Mouse (Mus musculus) kidney, embryonic 15.5 days (tissue): ENCODE results near the gene Il11ra1. TPM values are rescaled to one million over a fixed set of nuclear protein-coding genes. Genes with fewer than 3 reads are reported as not detected.

Source experiments
- ATAC-seq: fragments of 200-750 bp; cut with Nextera tagmentation; replicated peaks from 2 replicates; pipeline ENCODE4 v1.8.0; 2017; ENCODE audit warnings: moderate TSS enrichment; ENCODE audit not compliant: low FRiP score
- H3K27ac ChIP-seq: fragments of 300-500 bp; sonication (generic); 2 replicates; pipeline ENCODE4 v1.5.1; 2015; ENCODE audit warnings: mild to moderate bottlenecking, inconsistent platforms
- H3K27me3 ChIP-seq: fragments of 300-500 bp; sonication (generic); 2 replicates; pipeline ENCODE4 v1.6.1; 2015; ENCODE audit warnings: inconsistent platforms
- H3K36me3 ChIP-seq: fragments of 300-500 bp; sonication (generic); 2 replicates; pipeline ENCODE4 v1.6.1; 2015; ENCODE audit warnings: inconsistent platforms
- H3K4me1 ChIP-seq: fragments of 300-500 bp; sonication (generic); 2 replicates; pipeline ENCODE4 v1.6.1; 2015; ENCODE audit warnings: inconsistent platforms
- H3K4me2 ChIP-seq: fragments of 300-500 bp; sonication (generic); 2 replicates; pipeline ENCODE4 v1.6.1; 2015; ENCODE audit warnings: moderate library complexity, mild to moderate bottlenecking, inconsistent platforms
- H3K4me3 ChIP-seq: fragments of 300-500 bp; sonication (generic); replicated peaks from 2 replicates; pipeline ENCODE4 v1.5.1; 2015; ENCODE audit warnings: mild to moderate bottlenecking, inconsistent platforms
- H3K9ac ChIP-seq: fragments of 300-500 bp; sonication (generic); 2 replicates; pipeline ENCODE4 v1.6.1; 2015; ENCODE audit warnings: mild to moderate bottlenecking, inconsistent platforms
- H3K9me3 ChIP-seq: fragments of 300-500 bp; sonication (generic); replicated peaks from 2 replicates; pipeline ENCODE4 v1.6.1; 2016; ENCODE audit warnings: inconsistent platforms
- WGBS: fragments of 180-500 bp; shearing (Covaris S2); methylation state at CpG from one replicate; pipeline ENCODE4 v1.1.7; 2015; ENCODE audit warnings: mixed read lengths; 5-methylcytosine and 5-hydroxymethylcytosine counted together
- polyA plus RNA-seq: library from polyadenylated mRNA; unstranded; fragments of >200 nt; fragmentation: Nextera tagmentation; extraction: Ambion mirVana; gene quantifications from 2 replicates; pipeline ENCODE4 v1.2.1, GENCODE M21; 2015

The Il11ra1 gene
- polyA plus RNA-seq, 1 experiment from 2014 or later: 157 TPM

DNA sequence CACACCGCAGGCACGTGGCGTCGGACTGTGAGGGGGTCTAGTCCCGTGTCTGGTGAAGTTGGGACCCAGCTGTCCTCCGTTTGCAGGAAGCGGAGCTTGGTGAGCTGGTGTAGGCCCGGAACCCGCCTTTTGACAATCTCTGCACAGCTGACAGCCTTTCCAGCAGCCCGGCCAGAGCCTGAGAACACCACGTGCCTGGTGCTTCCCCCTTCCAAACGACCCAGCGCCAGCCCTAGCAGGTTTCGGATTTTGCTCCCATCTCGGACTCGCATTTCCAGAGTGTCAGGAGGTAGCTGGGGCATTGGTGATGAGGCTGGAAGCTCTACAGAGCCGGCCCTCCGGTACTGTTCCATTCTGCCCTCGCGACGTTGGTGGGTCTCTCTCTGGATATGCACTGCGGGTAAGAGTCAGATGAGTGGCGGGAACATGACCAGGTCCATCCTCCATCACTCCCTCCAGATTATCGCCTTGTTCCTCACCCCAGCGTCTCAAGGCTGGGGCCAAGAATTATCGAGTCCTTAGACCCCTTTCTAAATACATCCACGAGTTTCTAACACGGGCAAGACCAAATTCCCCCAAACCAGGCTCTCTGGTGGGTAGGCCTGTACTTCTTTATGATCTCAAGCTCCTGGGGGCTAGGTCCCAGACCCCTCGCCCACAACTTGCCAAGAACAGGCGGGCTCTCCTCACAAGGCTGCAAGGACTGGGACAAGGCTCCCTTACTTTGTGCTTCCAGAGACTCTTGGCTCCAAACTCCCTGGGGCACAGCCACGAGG, 12.8 kb downstream of the Il11ra1 start:
- Histone ChIP-seq H3K4me2 (peak overlapping the region; percentile 91), H3K27ac (peak overlapping the region; percentile 73; the same call in 1 of the 2 replicates), H3K36me3 (peaks cover 39% of the 10 kb centered on the region), H3K4me3 (peak overlapping the region; percentile 73), H3K9ac (peak overlapping the region; percentile 90), H3K4me1 (peaks cover 33% of the 10 kb centered on the region), H3K27me3 (no peaks in the 10 kb centered on the region), H3K9me3 (no peaks in the 10 kb centered on the region)
- WGBS: 39% methylated on average over 31 of the region's 31 CpGs
- ATAC-seq: peak; percentile 17

DNA sequence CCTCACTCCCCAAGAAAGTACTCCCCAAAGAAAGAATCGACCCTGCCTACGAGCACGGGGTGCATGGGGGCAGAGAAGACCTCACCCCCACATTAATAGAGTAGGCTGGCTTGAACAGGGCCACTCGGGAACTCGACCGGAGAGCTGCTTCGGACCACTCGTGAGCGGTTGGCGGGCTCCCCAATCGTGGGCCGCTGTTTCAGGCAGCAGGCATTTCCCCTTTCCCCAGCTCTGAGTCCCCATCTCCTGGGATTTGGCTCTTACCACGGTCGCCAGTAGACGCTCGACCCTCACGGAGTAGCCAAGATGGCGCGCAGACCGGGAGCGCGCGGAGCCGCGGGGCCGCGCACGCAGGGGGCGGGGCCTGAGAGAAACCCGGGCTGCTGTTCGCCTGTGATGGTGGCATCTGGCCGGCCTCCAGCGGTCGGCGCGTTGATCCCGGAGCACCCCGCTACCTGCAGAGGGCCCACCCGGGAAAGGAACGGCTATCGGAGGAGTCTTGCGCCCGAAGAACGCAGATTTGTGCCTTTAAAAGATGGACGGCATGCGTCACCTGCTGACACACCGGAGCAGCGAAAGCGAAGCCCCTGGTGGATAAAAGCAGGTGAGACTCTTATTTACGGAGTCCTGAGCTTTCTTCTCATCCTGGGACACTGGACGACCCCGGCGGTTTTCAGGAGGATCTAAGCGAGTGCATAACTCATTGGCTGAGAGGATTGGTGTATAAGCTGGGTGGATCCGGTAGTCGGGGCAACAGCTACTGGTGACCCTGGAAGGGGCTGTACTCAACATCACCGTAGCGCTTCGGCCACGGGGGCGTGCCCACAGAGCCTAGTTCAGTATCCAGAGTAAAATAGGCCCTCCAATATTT, 13.6 kb downstream of the Il11ra1 start, which contains the start of gene Rpp25l:
Gene Rpp25l, minus strand, starts transcription at position 338 of the 871 bp plus-strand sequence.
- peak within 1 kb of the TSS; percentile 90 for H3K9ac ChIP-seq
- H3K4me3 ChIP-seq: peak within 1 kb of the TSS; percentile 73
- H3K27me3 ChIP-seq: no peaks in the 10 kb centered on the region
- peak within 1 kb of the TSS; percentile 91 for H3K4me2 ChIP-seq
- H3K4me1 ChIP-seq: peaks cover 26% of the 10 kb centered on the region
- peak within 1 kb of the TSS; percentile 73 for H3K27ac ChIP-seq
- under 1% methylated on average over 61 of the region's 61 CpGs for WGBS
- H3K36me3 ChIP-seq: peaks cover 47% of the 10 kb centered on the region
- peak; percentile 80 for ATAC-seq
- H3K9me3 ChIP-seq: no peaks in the 10 kb centered on the region

DNA sequence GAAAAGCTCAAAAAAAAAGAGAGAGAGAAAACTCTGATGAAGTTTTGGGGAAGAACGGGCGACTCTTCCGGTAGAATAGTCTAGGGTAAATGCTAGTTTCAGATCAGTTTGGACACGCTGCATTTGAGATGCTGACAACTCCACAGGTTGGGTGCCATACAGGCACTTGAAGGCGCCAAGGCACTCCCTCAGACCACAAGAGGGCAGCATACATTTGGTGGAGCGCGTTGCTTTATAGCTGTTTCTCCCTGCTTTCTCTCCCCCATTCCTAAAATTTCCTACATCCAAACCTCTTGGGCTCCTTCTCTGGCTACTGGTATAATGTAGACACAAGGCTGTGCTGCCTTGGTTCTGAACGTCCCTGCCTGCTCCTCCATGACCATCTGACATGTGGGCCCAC, 14.5 kb downstream of the Il11ra1 start:
- Histone ChIP-seq H3K27me3 (no peaks in the 10 kb centered on the region), H3K4me2 (peak overlapping the region; percentile 91), H3K4me1 (peaks cover 26% of the 10 kb centered on the region), H3K4me3 (peak overlapping the region; percentile 73), H3K27ac (0 out of 2 replicates have a peak overlapping the region, but pooled peaks have one; percentile 73), H3K9ac (no peak overlapping the region), H3K9me3 (no peaks in the 10 kb centered on the region), H3K36me3 (peaks cover 55% of the 10 kb centered on the region)
- WGBS: 16% methylated on average over 8 of the region's 8 CpGs
- no peak for ATAC-seq

DNA sequence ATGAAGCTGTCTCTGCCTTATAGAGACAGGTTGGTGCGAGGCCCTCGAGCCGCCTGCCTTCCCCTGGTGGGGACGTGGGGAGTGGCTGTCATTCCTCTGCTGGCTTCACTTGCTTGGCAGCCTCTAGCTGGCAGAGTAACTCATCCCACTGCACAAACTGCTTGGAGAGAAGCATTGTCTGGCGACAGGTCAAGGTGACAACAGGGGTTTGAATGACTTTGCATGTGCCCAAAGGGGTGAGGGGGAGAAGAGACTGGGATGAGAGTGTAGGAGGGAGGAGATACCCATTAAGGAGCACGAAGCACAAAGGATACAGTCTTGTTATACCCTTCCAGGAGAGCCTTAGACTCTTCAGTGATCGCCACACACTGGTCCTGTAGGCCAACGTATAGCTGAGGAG, 15.3 kb downstream of the Il11ra1 start:
- Histone ChIP-seq H3K4me3 (no peak overlapping the region), H3K36me3 (peaks cover 63% of the 10 kb centered on the region), H3K4me1 (peaks cover 26% of the 10 kb centered on the region), H3K9me3 (no peaks in the 10 kb centered on the region), H3K27ac (no peak overlapping the region), H3K4me2 (no peak overlapping the region), H3K9ac (no peak overlapping the region), H3K27me3 (no peaks in the 10 kb centered on the region)
- ATAC-seq: no peak
- WGBS: 72% methylated on average over 8 of the region's 8 CpGs

DNA sequence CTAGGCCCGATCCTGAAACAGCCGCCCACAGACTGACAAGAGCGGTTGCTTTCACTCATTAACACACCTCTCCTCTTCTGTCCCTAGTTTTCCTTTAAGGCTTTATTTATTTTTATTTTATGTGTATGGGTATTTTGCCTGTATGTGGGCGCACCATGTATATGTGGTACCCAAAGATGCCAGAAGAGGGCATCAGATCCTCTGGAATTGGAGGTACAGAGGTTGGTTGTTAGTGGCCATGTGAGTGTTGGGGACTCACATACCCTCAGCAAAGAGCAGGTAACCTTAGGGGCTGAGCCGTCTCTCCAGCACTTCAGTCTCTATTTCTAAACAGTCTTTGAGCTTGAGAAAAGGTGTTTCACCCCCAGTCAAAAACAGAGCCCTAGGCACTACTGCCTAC, 15.8 kb downstream of the Il11ra1 start:
- H3K4me1 ChIP-seq: peaks cover 26% of the 10 kb centered on the region
- no peak overlapping the region for H3K4me2 ChIP-seq
- H3K27me3 ChIP-seq: no peaks in the 10 kb centered on the region
- H3K27ac ChIP-seq: no peak overlapping the region
- WGBS: 82% methylated on average over 5 of the region's 5 CpGs
- H3K4me3 ChIP-seq: no peak overlapping the region
- no peak overlapping the region for H3K9ac ChIP-seq
- no peaks in the 10 kb centered on the region for H3K9me3 ChIP-seq
- peaks cover 67% of the 10 kb centered on the region for H3K36me3 ChIP-seq
- no peak for ATAC-seq

DNA sequence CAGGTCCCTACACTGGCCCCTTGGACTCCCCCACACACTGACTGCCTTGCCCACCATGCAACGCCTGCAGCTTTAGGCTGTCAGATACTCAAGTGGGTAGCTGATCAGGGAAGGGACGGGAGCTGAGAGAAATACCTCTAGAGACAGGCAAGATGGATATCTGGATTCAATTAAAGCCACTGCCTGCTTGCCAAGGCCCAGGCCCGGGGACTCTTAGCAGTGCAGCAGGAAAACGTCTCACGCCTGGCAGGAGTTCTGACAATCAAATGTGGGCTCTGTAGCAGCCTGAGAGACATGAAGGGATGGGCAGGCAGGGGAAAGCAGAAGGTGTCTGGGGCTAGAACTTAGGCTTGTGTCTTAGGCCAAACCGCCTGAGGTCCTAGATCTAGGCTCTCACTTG, 17.0 kb downstream of the Il11ra1 start:
- Histone ChIP-seq H3K4me3 (no peak overlapping the region), H3K9ac (no peak overlapping the region), H3K27ac (no peak overlapping the region), H3K4me1 (peaks cover 20% of the 10 kb centered on the region), H3K4me2 (no peak overlapping the region), H3K36me3 (peaks cover 58% of the 10 kb centered on the region), H3K27me3 (no peaks in the 10 kb centered on the region), H3K9me3 (no peaks in the 10 kb centered on the region)
- no peak for ATAC-seq
- WGBS: 74% methylated on average over 6 of the region's 6 CpGs

DNA sequence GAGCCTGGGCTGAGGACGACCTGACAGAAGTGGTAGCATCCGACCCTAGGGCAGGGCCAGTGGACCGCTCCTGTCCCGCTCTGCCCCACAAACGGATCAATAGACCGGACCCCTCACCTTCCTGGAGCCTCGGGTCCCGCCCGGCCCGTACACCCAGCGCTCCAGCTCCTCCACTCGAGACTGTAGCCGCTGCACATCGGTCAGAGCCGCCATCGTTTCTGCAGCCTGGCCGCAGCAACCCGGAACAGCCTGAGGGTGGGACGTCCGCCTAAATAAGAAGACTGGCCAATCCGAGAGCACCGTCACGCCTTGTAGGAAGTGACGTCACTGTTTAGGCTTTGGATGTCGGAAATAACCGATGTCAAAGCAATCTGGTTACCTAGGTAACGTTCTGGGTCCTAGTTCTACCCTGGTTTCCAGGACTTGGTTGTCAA, 23.1 kb downstream of the Il11ra1 start, which contains the start of gene Dctn3:
Gene Dctn3, minus strand, starts transcription at position 253 of the 434 bp plus-strand sequence.
- H3K27ac ChIP-seq: no peak within 1 kb of the TSS
- H3K4me2 ChIP-seq: peak within 1 kb of the TSS; percentile 76
- peak within 1 kb of the TSS; percentile 90 for H3K9ac ChIP-seq
- WGBS: under 1% methylated on average over 27 of the region's 27 CpGs
- peaks cover 26% of the 10 kb centered on the region for H3K4me1 ChIP-seq
- no peaks in the 10 kb centered on the region for H3K9me3 ChIP-seq
- H3K4me3 ChIP-seq: peak within 1 kb of the TSS; percentile 79
- H3K36me3 ChIP-seq: peaks cover 28% of the 10 kb centered on the region
- H3K27me3 ChIP-seq: peaks cover 45% of the 10 kb centered on the region
- ATAC-seq: peak; percentile 95

DNA sequence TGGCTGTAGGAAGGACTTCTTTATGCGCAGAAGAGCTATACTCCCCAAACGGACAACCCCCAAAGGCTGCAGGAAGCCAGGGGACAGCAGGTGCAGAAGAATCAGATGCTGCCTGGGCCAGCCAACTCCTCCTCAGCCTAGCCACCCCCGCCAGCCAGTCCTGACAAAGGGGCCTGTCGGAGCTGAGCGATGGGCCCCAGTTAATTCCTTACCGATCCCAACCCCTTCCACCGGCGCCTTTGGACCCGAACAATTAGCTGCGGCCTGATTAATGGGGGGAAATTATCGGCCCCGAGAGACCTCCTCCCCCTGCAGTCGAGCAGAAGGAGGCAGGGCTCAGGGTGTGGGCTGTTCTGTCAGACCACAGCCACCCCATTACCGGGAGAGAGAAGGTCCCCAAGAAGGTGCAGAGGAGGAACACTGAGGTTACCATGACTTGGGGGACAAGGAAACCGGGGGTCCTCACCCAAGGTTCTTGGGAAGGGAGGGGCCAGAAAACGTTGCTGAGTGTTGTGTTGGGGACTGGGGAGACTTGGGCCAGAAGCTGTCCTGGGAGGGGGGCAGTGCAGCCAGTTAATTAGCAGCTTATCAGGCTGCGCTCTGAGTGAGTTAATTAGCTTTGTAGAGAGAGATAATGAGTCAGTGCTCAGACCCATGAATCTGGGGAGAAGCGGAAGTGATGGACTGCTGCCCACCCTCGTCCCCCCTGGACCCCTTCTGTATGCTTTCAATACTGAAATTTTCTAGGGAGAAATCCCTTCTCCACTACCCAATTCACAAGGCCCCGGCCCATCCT, 27.2 kb downstream of the Il11ra1 start:
- H3K4me1 ChIP-seq: peaks cover 31% of the 10 kb centered on the region
- no peak overlapping the region for H3K9ac ChIP-seq
- peaks cover 83% of the 10 kb centered on the region for H3K27me3 ChIP-seq
- H3K4me3 ChIP-seq: no peak overlapping the region; the same call in 1 of the 2 replicates
- no peak overlapping the region; the same call in 1 of the 2 replicates for H3K4me2 ChIP-seq
- 12% methylated on average over 20 of the region's 20 CpGs for WGBS
- no peak for ATAC-seq
- H3K9me3 ChIP-seq: no peaks in the 10 kb centered on the region
- H3K27ac ChIP-seq: no peak overlapping the region
- no peaks in the 10 kb centered on the region for H3K36me3 ChIP-seq

DNA sequence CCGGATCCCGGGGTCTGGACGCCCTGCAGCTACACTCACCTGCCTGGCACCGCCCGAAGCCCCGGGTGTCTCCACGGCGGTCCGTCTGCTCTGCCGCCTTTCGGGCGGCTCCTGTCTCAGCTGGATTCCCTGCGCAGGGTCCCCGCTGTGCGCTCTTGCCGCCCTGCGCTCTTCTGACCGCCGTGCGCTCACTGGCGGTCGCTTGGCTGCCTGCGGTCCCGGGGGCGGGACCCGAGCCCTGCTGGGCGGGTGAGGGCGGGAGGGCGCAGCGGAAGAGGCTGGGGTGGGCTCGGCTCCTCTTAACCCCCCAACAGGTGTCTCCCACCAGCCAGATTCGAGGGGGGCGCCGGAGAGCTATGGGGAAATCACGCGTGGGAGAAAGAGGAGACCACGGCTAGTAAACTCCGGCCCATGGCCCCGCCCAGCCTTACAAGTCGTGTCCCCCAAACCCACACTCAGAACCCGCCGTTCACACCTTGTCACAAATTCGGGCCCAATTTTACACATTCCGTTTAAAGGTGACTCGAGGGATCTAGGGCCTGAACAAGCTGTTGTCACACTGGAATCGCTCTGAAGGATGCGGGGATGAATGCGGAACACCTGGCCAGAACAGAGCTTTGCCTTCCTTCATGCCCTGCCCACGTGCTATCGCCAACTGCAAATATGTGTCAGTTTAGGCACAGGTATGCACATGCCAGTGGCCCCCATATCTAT, 31.4 kb downstream of the Il11ra1 start, which contains the start of gene Arid3c:
Gene Arid3c, minus strand, starts transcription at position 91 of the 714 bp plus-strand sequence.
- peak within 1 kb of the TSS; percentile 38 for H3K4me3 ChIP-seq
- H3K4me1 ChIP-seq: peaks cover 16% of the 10 kb centered on the region
- H3K27me3 ChIP-seq: peaks cover 75% of the 10 kb centered on the region
- H3K4me2 ChIP-seq: peak within 1 kb of the TSS; percentile 71
- no peak within 1 kb of the TSS for H3K27ac ChIP-seq
- no peaks in the 10 kb centered on the region for H3K9me3 ChIP-seq
- H3K9ac ChIP-seq: no peak within 1 kb of the TSS
- under 1% methylated on average over 48 of the region's 50 CpGs for WGBS
- ATAC-seq: peak; percentile 58; the same call in 1 of the 2 replicates
- H3K36me3 ChIP-seq: no peaks in the 10 kb centered on the region

DNA sequence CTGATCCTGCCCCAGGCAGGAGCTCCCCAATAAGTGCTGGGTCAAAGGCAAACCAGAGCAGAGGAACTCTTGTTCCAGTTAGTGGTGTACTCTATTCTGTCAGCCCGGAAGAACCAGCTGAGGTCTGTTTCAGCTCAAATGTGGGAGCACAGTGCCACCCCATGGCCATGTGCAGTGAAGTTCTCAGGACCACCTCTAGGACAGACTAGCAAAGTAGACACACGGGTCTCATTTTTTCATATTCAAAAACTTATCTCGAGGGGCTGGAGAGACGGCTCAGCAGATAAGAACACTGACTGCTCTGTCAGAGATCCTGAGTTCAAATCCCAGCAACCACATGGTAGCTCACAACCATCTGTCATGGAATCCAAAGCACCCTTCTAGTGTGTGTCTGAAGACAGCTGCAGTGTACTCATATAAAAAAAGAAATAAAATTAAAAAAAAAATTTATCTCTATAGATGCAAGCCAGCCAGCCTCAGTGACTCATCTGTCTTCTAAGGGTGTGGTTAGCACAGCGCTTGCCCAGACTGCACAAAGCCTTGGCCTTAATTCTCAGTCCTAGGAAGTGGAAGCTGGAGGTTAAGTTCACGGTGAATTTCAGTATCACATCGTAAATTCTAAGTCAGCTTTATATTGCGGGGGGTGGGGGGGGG, 37.9 kb downstream of the Il11ra1 start:
- WGBS: 36% methylated on average over 8 of the region's 8 CpGs
- Histone ChIP-seq H3K27me3 (peaks cover 15% of the 10 kb centered on the region), H3K9ac (no peak overlapping the region), H3K4me1 (peaks cover 25% of the 10 kb centered on the region), H3K36me3 (peaks cover 13% of the 10 kb centered on the region), H3K9me3 (no peaks in the 10 kb centered on the region), H3K4me2 (no peak overlapping the region), H3K27ac (no peak overlapping the region), H3K4me3 (no peak overlapping the region)
- ATAC-seq: 0 out of 2 replicates have a peak, but pooled peaks have one; percentile 38
